Mouse (Mus musculus) G1E (cell line): Measurements from ENCODE around the gene Stab2.

Experiments used
- CTCF ChIP-seq: IDR thresholded peaks from 2 replicates; pipeline ENCODE4 v1.5.1; 2012; ENCODE audit warnings: low read depth, low read length, inconsistent platforms, mixed read lengths
- POLR2AphosphoS5 ChIP-seq: IDR thresholded peaks from 2 replicates; pipeline ENCODE4 v1.6.1; 2012; ENCODE audit warnings: low read depth, low read length, inconsistent platforms; ENCODE audit not compliant: insufficient replicate concordance

DNA sequence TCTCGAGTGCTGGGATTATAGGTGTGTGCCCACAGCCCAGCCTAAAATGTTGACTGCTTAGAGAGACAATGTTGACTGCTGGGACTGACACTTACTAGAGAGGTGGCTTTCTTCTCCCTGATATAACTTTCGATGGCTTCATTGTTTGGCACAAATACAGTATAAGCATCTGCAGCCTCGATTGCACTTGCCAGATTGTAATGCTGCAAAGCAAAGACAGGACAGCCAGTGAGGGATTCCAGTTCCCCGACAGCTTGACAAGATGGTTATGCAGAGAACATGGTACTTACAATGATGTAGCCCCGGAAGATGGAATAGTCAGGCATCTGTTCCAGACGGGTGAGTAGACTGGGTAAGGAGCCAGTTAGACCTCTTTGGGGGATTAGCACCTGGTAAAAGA lies 100.8 kb downstream of the Stab2 start:
- no peak for TF ChIP-seq CTCF
- TF ChIP-seq POLR2AphosphoS5 = no peak
